Mouse (Mus musculus): ENCODE measurements around the gene Slc39a1. TPM values are rescaled to one million over a fixed set of nuclear protein-coding genes. Genes with fewer than 3 reads are reported as not detected.
"Not testable (repeated sequence)": the region's sequence is repeated elsewhere in the genome, so short reads cannot be mapped to it uniquely, and the experiment has no call there.

The Slc39a1 gene
- total RNA-seq, 2 experiments from 2014 or later: 47.7 to 48.8 TPM

DNA sequence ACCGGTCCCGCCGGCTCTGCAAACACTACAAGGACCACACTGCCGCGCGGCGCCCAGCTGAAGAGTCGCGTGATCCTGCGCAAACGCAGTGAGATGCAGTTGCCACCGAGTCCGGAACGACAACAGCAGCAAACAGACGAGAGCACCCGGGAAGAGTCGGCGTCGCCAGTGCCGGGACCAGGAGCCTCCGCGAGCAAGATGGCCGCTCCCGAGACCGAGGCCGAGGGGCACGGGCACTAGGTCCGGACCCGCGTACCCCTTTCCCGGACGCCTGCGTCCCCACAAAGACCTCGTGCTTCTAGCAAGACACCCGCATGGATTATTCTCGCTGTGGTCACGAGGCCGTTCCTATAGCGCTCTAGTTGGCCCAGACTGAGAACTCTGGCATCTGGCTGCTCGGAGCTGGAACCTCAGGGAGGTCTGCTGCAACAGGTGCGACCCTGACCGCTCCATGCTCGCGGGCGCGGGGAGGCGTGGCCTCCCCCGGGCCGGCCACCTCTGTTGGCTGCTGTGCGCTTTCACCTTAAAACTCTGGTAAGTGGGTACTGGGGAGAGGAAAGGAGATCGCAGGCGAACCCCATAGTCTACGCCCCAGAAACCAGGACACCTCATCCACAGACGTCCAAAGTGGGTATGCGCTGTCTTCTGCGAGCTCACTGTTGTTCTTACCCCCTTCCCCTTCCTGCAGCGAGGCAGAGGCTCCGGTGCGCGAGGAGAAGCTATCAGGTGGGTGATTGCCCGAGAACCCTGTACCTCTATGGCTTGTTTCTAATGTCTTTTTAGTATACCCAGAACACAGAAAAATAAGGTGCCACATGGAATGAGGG, 16.3 kb upstream of the Slc39a1 start, which contains the start of gene Jtb:
Gene Jtb (plus strand): TSS at position 91 of the 827 bp plus-strand sequence.
- intact Hi-C loops (cut with DNase I): loop anchor here (2.0 kb wide), 1 partner anchor 15 kb away; no protein-coding TSS in a partner anchor

DNA sequence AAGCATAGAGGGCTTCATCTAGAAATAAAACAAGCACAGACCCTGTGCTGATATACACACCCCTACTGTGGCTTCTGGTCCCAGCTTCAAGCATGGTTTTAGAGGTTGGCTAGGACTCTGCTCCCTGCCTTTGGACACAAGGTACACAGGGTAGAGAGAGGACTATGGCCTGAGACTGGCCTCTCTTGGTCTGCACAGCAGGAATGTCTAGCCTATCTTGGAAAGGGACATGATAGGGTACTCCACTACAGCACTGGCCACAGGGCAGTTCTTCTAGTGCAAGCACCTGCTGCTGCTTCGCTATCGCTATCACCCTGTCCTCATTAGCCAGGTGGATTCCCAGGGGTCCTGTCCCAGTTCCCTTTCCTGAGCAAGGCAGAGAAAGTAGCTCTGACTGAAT, 6.7 kb upstream of the Slc39a1 start:
- DNase-seq (ENCODE audit: low spot score in 2 of 2): no peak
- intact Hi-C loops (cut with DNase I): no loop called here

More for the DNA sequence above, 16.3 kb upstream of the Slc39a1 start, which contains the start of gene Jtb:
- peak; percentile 97 to 98 for DNase-seq (ENCODE audit: low spot score in 2 of 2)

DNA sequence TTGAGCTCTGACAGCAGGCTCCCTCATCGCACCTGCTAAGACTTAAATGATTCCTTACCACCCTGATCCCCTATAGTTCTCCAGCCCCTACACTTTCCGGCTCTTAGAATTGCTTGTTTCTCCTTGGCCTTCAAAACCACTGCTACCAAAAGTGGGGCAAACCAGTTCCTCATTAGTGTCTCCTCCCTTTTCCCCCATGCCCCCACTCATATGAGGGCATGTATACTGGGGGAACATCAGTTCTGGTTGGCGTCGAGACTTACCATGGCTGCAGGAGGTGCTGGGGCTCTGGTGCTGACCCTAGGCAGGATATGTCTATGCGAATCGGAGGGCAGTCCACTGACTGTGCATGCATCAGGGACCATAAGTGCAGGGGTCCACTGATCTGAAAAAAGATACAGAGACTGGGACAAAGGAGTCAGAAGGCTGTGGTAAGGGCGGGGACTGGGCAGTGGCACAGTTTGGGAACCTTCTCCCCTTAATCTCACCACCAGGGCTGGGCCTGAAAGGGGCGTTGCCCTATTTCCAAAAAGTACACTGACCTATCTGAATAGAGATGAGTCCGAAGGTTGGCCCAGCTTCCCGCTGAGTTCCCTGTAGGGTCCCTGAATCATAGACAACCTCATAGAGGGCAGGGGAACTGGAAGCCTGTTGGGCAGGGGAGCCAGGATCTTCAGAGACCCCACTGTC, 6.2 kb upstream of the Slc39a1 start:
- DNase-seq (ENCODE audit: low spot score in 2 of 2): no peak

DNA sequence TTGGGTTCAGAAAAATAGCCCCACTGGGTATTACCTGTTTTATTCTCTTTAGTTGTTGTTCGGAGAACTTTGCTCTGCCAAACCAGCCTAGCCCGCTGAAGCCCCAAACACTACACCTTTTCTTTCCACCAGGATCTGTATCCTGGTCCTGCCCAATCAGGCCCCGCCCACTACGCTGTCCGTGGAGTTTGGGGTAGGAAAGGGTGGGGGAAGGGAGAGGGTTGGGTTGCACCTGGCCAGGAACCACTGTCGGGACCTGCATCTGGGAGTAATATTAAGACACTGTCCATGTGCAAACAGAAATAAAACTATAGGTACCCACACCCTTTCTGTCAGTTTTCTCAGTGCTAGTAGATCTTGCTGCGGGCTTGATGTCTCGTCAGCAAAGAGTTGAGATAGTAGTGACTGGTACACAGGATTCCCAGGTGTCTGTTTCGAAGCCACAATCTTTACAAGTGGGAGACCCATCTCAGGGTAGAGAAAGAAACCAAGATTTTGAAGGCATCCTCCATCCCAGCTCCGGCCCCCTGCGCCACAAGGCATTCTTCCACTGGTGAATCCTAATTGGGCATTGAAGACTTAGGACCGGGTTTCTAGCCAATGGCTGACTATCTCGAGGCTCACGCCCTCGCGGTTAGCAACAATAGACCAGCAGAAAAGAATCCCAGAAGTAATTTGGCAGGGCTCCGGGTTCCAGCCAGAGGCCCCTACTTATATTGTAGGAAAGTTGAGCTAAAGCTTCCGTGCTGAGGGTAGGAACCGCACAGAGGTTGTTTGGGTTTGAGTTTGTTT, 4.8 kb upstream of the Slc39a1 start, which contains the start of gene Creb3l4:
Gene Creb3l4 (minus strand): TSS at position 529 of the 792 bp plus-strand sequence.
- intact Hi-C loops (cut with DNase I): no loop called here
- DNase-seq (ENCODE audit: low spot score in 2 of 2): no peak

More for the DNA sequence above, 6.2 kb upstream of the Slc39a1 start:
- intact Hi-C loops (cut with DNase I): no loop called here

DNA sequence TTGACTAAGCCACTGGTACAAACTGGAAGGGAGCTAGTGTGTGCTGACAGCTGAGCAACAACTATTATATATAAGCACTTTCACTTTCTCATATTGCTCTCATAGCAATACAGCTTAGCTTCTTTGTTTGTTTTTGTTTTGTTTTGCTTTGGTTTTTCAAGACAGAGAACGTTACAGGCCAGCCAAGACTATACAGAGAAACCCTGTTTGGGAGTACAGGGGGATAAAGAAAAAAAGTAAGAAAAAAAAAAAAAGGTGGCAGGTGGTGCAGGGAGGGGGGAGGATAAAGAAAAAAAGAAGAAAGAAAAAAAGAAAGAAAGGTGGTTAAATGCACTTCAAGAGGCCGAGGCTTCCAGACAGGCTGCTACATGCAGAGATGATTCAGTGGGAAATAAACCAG, 2.6 kb upstream of the Slc39a1 start:
- intact Hi-C loops (cut with DNase I): no loop called here
- no peak for DNase-seq (ENCODE audit: low spot score in 2 of 2)

DNA sequence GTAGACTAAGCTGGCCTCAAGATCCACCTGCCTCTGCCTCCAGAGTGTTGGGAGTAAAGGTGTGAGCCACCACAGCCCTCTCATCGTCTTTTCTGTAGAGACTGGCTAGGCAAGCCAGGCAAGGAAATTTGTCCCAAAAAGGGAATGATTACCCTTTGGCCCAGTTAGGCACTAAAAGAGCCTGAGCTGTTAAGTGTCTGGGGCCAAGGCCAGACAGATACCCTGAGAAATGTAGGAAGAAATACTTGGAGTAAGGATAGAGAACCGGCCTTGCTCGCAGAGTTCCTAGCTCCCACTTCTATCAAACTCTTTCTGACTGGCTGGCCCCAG, 377 bp upstream of the Slc39a1 start:
- intact Hi-C loops (cut with DNase I): loop anchor here (2.0 kb wide), 1 partner anchor 17 kb away; the partner anchor contains the start of gene Jtb
- no peak for DNase-seq (ENCODE audit: low spot score in 2 of 2)

DNA sequence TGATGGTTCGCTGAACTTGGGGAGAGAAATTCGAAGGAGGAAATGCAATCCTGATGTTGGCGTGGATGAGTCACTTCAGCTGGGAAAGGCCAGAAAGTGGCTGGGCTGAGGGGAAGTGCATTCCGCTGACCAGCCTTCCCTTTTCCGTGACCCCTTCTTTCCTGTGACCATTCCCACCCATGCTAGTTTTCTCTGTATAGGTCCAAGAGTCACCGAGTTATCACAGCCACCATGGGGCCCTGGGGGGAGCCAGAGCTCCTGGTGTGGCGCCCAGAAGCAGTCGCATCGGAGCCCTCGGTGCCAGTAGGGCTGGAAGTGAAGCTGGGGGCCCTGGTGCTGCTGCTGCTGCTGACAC, 751 bp downstream of the Slc39a1 start:
- intact Hi-C loops (cut with DNase I): no loop called here
- DNase-seq (ENCODE audit: low spot score in 2 of 2): peak in 1 of 2 experiments; percentile 32

DNA sequence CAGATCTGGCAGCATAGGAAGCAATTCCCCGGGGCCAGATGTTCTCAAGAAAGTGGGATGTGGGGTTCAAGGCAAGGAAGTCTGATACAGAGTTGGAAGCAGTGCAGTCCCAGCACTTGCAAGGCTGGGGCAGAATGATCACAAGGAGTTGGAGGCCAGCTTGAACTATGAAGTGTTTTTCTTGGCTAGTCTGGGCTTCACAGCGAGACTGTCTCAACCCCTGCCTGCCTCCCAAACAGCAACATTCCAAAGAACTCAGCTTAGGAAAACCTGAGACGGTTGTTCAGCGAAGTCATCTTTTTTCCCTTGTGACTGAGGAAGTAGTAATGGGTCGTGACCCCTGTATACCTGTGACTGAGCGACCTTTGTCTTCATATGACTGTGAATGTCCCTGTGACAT, 2.8 kb downstream of the Slc39a1 start:
- DNase-seq (ENCODE audit: low spot score in 2 of 2): no peak
- intact Hi-C loops (cut with DNase I): no loop called here

DNA sequence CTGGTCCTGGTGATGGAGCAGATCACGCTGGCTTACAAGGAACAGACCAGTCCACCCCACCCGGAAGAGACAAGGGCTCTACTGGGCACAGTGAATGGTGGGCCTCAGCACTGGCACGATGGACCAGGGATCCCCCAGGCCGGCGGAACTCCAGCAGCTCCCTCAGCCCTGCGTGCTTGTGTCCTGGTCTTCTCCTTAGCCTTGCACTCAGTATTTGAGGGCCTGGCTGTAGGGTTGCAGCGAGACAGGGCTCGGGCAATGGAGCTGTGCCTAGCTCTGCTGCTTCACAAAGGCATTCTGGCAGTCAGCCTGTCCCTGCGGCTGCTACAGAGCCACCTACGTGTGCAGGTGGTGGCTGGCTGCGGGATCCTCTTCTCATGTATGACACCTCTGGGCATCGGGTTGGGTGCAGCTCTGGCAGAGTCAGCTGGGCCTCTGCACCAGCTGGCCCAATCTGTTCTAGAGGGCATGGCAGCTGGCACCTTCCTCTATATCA, 3.8 kb downstream of the Slc39a1 start:
- intact Hi-C loops (cut with DNase I): not testable (repeated sequence)
- peak in 1 of 2 experiments; percentile 46 for DNase-seq (ENCODE audit: low spot score in 2 of 2)

DNA sequence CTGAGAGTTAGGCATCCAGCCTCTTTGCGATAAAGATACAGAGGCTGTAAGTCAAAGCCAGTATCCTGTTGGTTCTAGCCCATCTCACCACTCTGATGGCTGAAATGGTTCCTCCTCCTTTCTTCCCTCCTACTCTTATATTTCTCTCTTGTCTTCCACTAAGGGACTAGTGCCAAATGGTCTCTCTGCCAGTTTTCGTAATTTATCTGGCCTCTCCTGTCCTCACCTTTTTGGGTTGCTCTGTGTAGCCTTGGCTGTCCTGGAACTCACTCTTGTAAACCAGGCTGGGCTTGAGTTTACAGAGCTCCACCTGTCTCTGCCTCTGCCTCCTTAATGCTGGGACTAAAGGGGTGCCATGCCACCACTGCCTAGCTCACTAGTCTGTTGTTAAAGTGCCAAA, 4.7 kb downstream of the Slc39a1 start:
- DNase-seq (ENCODE audit: low spot score in 2 of 2); intact Hi-C loops (cut with DNase I): not testable (repeated sequence)

DNA sequence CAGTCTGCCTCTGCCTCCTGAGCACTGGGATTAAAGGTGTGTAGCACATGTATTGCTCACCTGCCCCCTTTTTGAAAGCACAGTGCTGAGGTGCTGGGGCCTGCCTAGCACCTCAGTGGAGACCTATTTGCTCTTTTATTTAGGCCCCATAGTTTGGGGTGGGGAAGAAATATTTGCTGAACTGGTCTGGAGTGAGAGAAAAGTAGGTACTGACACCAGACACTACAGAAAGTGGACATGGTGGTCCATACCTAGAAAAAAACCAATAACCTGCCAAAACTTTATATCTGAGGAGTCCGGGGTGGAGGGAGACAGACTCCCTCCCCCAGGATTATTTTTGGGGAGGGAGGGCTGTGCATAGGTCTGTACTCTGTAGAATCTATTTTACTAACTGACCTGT, 5.2 kb downstream of the Slc39a1 start:
- intact Hi-C loops (cut with DNase I); DNase-seq (ENCODE audit: low spot score in 2 of 2): not testable (repeated sequence)

DNA sequence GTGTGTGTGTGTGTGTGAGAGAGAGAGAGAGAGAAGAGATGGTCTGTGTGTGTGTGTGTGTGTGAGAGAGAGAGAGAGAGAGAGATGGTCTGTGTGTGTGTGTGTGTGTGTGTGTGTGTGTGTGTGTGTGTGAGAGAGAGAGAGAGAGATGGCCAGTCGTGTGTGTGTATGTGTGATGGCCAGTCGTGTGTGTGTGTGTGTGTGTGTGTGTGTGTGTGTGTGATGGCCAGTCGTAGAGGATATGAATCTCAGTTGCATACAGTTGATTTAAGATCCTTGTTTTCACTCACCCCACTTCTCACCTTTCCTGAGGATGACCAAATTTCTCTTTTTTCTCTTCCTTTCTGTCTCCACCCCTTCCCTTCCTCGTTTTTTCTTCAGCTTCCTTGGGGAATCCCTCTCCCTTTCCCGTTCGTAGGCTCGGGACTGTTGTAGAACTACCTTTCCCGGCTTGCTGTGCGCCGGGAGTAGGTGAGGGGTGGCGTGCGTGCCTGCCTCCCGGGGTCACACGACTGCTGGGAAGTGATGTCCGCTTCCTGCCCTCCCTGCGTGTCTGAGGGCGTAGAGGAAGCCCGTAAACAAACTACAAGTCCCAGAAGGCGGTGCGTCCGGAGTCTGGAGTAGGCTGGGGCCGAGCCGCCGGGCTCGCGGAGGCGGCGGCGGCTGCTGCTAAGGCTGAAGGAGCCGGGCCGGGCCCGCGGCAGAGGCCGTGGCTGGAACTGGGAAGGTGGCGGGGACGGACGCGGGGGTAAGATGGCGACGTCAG, 5.9 kb downstream of the Slc39a1 start, which contains the start of gene Crtc2:
Gene Crtc2 (plus strand): TSS at position 511 of the 766 bp plus-strand sequence.
- peak; percentile 97 to 99 for DNase-seq (ENCODE audit: low spot score in 2 of 2)
- intact Hi-C loops (cut with DNase I): no loop called here

DNA sequence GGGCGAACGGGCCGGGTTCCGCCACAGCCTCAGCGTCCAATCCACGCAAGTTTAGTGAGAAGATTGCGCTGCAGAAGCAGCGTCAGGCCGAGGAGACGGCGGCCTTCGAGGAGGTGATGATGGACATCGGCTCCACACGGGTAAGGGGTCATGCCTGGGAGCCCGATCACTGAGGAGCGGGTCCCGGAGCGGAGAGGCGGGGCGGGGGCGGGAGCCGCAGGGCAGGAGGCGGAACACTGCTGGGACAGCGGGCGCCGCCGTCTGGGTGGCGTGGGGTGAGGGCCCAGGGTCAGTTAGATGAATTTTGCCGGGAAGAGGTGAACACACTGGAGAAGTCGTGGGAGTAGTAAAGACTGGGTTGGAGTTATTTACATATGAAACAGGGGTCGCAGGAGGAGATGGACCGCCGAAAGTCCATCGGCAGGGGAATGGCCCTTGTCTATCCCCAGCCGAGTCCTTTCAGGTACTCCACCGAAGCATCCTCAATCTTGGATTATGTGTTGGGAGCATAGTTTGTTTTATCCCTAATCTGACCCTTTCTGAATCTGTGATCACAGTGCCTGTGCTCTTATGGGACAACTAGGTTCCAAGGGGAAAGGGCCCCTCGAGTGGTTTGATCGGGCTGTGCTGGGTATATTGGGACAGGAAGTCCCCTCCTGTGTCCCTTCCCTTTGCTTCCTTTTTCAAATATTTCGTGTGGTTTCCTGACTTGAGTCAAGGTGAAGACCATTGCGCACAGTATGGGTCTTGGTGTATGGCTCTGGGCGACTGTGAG, 6.6 kb downstream of the Slc39a1 start:
- DNase-seq (ENCODE audit: low spot score in 2 of 2): no peak
- intact Hi-C loops (cut with DNase I): no loop called here

DNA sequence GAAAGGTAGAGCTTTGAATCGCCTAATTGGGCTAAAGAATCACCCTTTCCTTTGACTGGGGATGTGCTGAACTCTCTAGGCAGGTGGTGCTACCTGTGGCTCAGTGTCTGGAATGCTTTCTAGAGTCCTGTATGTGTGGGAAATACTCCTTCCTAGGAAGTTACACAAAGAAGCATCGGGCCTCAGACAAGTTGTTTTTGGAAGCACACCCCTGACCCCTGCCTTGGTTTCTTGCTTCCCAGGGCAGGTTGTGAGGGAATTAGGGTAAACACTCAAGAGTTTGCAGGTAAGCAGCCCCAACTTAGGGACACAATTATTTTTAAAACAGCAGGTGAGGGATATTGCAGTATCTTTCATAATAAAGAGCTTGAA, 7.2 kb downstream of the Slc39a1 start:
- intact Hi-C loops (cut with DNase I): no loop called here
- no peak for DNase-seq (ENCODE audit: low spot score in 2 of 2)

DNA sequence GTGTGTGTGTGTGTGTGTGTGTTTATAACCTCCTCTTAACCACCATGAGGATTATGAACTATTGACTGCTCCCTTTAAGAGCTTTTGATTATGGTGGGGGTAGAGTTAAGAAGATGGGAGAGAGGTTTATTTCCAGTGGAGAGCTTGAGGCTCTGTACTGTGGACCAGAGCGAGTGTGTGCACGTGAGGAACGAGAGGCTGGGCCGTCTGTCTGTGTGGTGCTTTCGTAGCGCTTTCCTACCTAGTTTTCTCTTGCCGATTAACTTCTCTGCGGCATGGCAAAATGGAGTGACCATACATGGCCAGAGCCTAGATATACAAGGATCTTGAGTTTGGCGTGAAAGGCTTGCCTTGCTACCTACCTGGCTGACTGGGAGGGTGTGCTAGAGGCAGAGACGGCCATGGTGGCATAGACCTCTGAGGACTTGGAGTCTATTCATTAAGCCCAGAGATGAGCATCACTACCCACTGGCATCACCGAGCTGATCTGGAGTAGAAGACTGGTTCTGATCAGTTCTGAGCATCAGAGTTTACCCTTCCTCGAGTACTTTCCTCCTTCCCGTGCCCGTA, 7.9 kb downstream of the Slc39a1 start:
- DNase-seq (ENCODE audit: low spot score in 2 of 2): no peak
- intact Hi-C loops (cut with DNase I): no loop called here

DNA sequence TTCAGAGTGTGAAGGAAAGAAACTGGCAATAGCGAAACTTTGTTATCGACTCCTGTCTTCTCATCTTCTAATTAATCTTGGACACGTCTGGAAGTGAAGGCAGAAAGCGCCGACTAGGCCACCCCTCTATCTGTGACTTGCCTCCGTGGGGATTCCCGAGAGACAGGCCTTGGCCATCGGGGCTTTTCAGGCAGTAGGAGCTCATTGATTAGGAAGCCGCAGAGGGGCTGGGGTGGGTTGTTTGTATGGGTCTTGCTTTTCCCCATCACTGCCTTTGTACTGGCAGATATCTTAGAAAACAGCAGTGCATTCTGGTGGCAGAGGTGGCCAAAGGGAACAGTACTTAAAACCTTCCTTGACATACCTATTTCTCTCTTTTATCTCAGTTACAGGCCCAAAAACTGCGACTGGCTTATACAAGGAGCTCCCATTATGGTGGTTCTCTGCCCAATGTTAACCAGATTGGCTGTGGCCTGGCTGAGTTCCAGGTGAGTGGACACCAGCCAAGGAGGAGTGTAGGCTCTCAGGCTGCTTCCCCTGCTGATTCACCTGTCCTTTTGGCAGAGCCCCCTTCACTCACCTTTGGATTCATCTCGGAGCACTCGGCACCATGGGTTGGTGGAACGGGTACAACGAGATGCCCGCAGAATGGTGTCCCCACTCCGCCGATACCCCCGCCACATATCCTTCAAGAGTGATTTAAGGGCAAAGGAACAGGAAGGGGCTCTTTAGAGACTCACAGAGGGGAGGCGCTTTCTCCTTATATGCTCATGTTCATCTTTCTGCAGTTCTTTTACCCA, 9.0 kb downstream of the Slc39a1 start:
- no peak for DNase-seq (ENCODE audit: low spot score in 2 of 2)
- intact Hi-C loops (cut with DNase I): no loop called here

DNA sequence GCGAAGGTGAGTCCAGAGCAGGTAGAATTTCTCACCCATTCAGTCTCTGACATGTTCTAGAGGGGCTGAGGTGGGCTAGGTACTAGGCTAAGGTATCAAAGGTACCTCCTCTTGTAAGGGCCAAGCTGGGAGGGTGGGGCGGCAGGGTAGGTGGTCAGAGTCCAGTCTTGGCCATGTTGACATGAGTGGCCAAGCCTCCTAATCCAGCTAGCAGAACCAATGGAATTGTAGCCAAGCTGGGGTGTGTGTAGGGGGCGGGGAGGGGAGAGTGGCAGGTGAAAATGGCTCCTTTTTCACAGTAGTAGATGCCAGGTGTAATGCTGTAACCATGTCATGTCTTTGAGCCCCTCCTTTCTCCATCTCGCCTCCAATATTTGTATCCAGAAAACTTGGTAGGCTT, 10.5 kb downstream of the Slc39a1 start:
- DNase-seq (ENCODE audit: low spot score in 2 of 2): no peak
- intact Hi-C loops (cut with DNase I): no loop called here

Measured in left cerebral cortex, postnatal 25 days (tissue).